Mouse (Mus musculus): ENCODE data around the gene Zfp180. TPM values are rescaled to one million over a fixed set of nuclear protein-coding genes. Genes with fewer than 3 reads are reported as not detected.
A peak's percentile ranks its signal among the peaks of the same experiment; 100 is the strongest.
"Not testable (repeated sequence)": the region's sequence is repeated elsewhere in the genome, so short reads cannot be mapped to it uniquely, and the experiment has no call there.

Gene Zfp180
- polyA plus RNA-seq (2014; fragmentation: Nextera tagmentation; extraction: Ambion mirVana) = 38.6 and 41.8 TPM in 2 replicates

DNA sequence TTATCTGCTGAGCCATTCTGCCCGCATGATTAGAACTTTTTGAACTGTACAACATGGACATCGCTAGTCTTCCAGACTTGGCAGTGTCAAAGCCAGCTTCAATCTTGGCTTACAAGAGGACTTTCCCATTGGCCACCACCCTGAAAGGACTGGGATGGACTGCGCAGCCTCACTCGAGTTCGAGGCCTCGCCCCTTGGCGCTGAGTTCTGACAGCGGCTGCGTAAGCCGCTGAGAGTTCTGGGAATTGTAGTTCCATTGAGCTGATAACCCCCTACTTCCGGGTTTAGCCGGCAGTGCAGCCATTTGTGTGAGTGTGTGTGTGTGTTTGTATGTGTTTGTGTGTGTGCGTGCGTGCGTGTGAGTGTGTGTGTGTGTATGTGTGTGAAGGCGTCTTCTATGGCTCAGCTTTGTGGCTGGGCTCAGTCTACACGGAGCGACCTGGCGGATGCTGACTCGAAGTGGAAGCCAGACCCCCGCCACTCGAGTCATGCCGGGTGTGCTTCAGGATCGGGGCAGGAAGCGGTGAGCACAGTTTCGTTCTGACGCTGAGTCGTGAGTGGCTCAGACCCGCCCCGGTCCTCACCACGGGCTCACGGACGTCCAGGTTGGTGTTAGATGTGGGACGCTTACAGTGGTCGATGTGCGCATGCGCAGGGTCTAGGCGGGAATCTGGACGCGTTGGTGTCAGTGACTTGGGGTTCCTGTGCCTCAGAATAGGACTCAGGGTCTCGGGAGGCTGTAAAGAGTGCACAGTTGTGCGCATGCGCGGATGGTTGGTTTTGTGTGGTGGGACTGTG is at the start of gene Zfp180:
Gene Zfp180, plus strand, starts transcription at position 291 of the 798 bp plus-strand sequence.
- Histone ChIP-seq H3K4me1 (ENCODE audit: control insufficient read depth, insufficient read depth, low read length) (peaks cover 14% of the 10 kb centered on the region), H3K27ac (ENCODE audit: low read depth, low read length) (0 out of 2 replicates have a peak within 1 kb of the TSS, but pooled peaks have one; percentile 36), H3K9ac (replicated peaks; ENCODE audit: low read depth, low read length) (peak within 1 kb of the TSS; percentile 37), H3K4me3 (ENCODE audit: low read depth, low read length) (peak within 1 kb of the TSS; percentile 43), H3K4me2 (ENCODE audit: low read depth, low read length) (peak within 1 kb of the TSS; percentile 53), H3K36me3 (ENCODE audit: control insufficient read depth, insufficient read depth, low read length) (no peaks in the 10 kb centered on the region), H3K27me3 (ENCODE audit: control insufficient read depth, insufficient read depth, low read length) (no peaks in the 10 kb centered on the region), H3K9me3 (ENCODE audit: control insufficient read depth, low read length) (no peaks in the 10 kb centered on the region)
- peak; percentile 97 for ATAC-seq (ENCODE audit: low read depth)
- 24% methylated on average over 44 of the region's 44 CpGs for WGBS

GRCm38 (mm10) chr7:24052660-24053304 is 28.9 kb upstream of the Zfp180 start, which contains the start of gene Vmn1r183:
TSS of gene Vmn1r183 (plus strand) at chr7:24053254.
- H3K27ac ChIP-seq (ENCODE audit: low read depth, low read length) = no peak within 1 kb of the TSS
- no peak within 1 kb of the TSS for H3K9ac ChIP-seq (replicated peaks; ENCODE audit: low read depth, low read length)
- H3K9me3 ChIP-seq (ENCODE audit: control insufficient read depth, low read length) = no peaks in the 10 kb centered on the region
- WGBS = 77% methylated on average over 4 of the region's 4 CpGs
- H3K4me2 ChIP-seq (ENCODE audit: low read depth, low read length) = no peak within 1 kb of the TSS
- H3K27me3 ChIP-seq (ENCODE audit: control insufficient read depth, insufficient read depth, low read length) = no peaks in the 10 kb centered on the region
- ATAC-seq (ENCODE audit: low read depth) = no peak
- H3K36me3 ChIP-seq (ENCODE audit: control insufficient read depth, insufficient read depth, low read length) = no peaks in the 10 kb centered on the region
- H3K4me3 ChIP-seq (ENCODE audit: low read depth, low read length) = no peak within 1 kb of the TSS
- H3K4me1 ChIP-seq (ENCODE audit: control insufficient read depth, insufficient read depth, low read length) = no peaks in the 10 kb centered on the region

- H3K9ac ChIP-seq (replicated peaks; ENCODE audit: low read depth, low read length) = not testable (repeated sequence)
Measured at GRCm38 (mm10) chr7:24074424-24074823, 7.3 kb upstream of the Zfp180 start.

GRCm38 (mm10) chr7:24082457-24083235 is 922 bp downstream of the Zfp180 start:
- Histone ChIP-seq H3K4me1 (ENCODE audit: control insufficient read depth, insufficient read depth, low read length) (peaks cover 14% of the 10 kb centered on the region), H3K27ac (ENCODE audit: low read depth, low read length) (no peak overlapping the region), H3K4me2 (ENCODE audit: low read depth, low read length) (peak overlapping the region; percentile 53), H3K36me3 (ENCODE audit: control insufficient read depth, insufficient read depth, low read length) (no peaks in the 10 kb centered on the region), H3K27me3 (ENCODE audit: control insufficient read depth, insufficient read depth, low read length) (no peaks in the 10 kb centered on the region), H3K4me3 (ENCODE audit: low read depth, low read length) (peak overlapping the region; percentile 43), H3K9ac (replicated peaks; ENCODE audit: low read depth, low read length) (peak overlapping the region; percentile 37), H3K9me3 (ENCODE audit: control insufficient read depth, low read length) (peaks cover 3% of the 10 kb centered on the region)
- 59% methylated on average over 15 of the region's 15 CpGs for WGBS
- peak; percentile 15 for ATAC-seq (ENCODE audit: low read depth)

More at GRCm38 (mm10) chr7:24074424-24074823, 7.3 kb upstream of the Zfp180 start:
- WGBS = 57% methylated on average over 1 of the region's 1 CpGs
- not testable (repeated sequence) for ATAC-seq (ENCODE audit: low read depth); H3K27me3 ChIP-seq (ENCODE audit: control insufficient read depth, insufficient read depth, low read length); H3K4me1 ChIP-seq (ENCODE audit: control insufficient read depth, insufficient read depth, low read length); H3K4me3 ChIP-seq (ENCODE audit: low read depth, low read length); H3K9me3 ChIP-seq (ENCODE audit: control insufficient read depth, low read length); H3K36me3 ChIP-seq (ENCODE audit: control insufficient read depth, insufficient read depth, low read length); H3K27ac ChIP-seq (ENCODE audit: low read depth, low read length); H3K4me2 ChIP-seq (ENCODE audit: low read depth, low read length)

DNA sequence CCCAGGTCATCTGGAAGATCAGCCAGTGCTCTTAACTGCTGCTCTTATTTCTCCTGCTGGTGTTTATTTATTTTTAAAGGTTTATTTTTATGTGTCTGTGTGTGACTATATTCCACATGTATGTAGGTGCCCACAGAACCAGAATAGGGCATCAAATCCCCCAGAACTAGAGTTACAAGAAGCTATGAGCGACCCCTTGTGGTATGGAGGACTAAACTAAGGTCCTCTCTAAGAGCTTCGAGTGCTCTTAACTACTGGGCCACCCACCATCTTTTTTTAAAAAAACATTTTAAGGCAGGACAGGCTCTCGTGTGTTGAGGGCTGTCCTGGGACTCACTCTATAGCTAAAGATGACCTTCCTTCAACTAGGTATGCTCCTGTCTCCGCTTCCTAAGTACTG is 5.1 kb downstream of the Zfp180 start:
- H3K4me2 ChIP-seq (ENCODE audit: low read depth, low read length) = no peak overlapping the region
- WGBS = 99% methylated on average over 4 of the region's 4 CpGs
- no peak for ATAC-seq (ENCODE audit: low read depth)
- peaks cover 3% of the 10 kb centered on the region for H3K9me3 ChIP-seq (ENCODE audit: control insufficient read depth, low read length)
- H3K27me3 ChIP-seq (ENCODE audit: control insufficient read depth, insufficient read depth, low read length) = no peaks in the 10 kb centered on the region
- no peak overlapping the region for H3K9ac ChIP-seq (replicated peaks; ENCODE audit: low read depth, low read length)
- H3K4me1 ChIP-seq (ENCODE audit: control insufficient read depth, insufficient read depth, low read length) = peaks cover 11% of the 10 kb centered on the region
- no peaks in the 10 kb centered on the region for H3K36me3 ChIP-seq (ENCODE audit: control insufficient read depth, insufficient read depth, low read length)
- no peak overlapping the region for H3K27ac ChIP-seq (ENCODE audit: low read depth, low read length)
- H3K4me3 ChIP-seq (ENCODE audit: low read depth, low read length) = no peak overlapping the region

GRCm38 (mm10) chr7:24087485-24088125 is 5.9 kb downstream of the Zfp180 start:
- Histone ChIP-seq H3K4me1 (ENCODE audit: control insufficient read depth, insufficient read depth, low read length) (peaks cover 8% of the 10 kb centered on the region), H3K4me2 (ENCODE audit: low read depth, low read length) (no peak overlapping the region), H3K27ac (ENCODE audit: low read depth, low read length) (no peak overlapping the region), H3K27me3 (ENCODE audit: control insufficient read depth, insufficient read depth, low read length) (no peaks in the 10 kb centered on the region), H3K9me3 (ENCODE audit: control insufficient read depth, low read length) (peaks cover 3% of the 10 kb centered on the region), H3K36me3 (ENCODE audit: control insufficient read depth, insufficient read depth, low read length) (no peaks in the 10 kb centered on the region), H3K9ac (replicated peaks; ENCODE audit: low read depth, low read length) (no peak overlapping the region), H3K4me3 (ENCODE audit: low read depth, low read length) (no peak overlapping the region)
- WGBS = 98% methylated on average over 12 of the region's 12 CpGs
- ATAC-seq (ENCODE audit: low read depth) = no peak

- WGBS = 95% methylated on average over 9 of the region's 9 CpGs
- no peak overlapping the region for H3K4me3 ChIP-seq (ENCODE audit: low read depth, low read length)
Measured at GRCm38 (mm10) chr7:24104403-24104802, 22.7 kb downstream of the Zfp180 start.

DNA sequence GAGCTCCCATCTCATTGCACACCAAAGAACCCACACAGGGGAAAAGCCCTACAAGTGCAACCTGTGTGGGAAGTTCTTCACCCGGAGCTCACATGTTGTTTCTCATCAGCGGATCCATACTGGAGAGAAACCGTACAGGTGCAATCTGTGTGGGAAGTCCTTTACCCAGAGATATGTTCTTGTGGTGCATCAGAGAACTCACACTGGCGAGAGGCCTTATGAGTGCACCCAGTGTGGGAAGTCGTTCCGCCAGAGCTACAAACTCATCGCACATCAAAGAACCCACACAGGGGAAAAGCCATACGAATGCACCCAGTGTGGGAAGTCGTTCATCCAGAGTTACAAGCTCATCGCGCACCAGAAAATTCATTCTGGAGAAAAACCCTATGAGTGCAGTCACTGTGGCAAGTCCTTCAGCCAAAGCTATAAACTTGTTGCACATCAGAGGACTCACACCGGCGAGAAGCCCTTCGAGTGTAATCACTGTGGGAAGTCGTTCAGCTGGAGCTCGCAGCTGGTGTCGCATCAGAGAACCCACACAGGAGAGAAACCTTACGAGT is 23.5 kb downstream of the Zfp180 start:
- ATAC-seq (ENCODE audit: low read depth) = no peak
- H3K27me3 ChIP-seq (ENCODE audit: control insufficient read depth, insufficient read depth, low read length) = no peaks in the 10 kb centered on the region

More at GRCm38 (mm10) chr7:24104403-24104802, 22.7 kb downstream of the Zfp180 start:
- H3K4me2 ChIP-seq (ENCODE audit: low read depth, low read length) = no peak overlapping the region
- H3K4me1 ChIP-seq (ENCODE audit: control insufficient read depth, insufficient read depth, low read length) = no peaks in the 10 kb centered on the region
- H3K9me3 ChIP-seq (ENCODE audit: control insufficient read depth, low read length) = peaks cover 78% of the 10 kb centered on the region
- no peak overlapping the region for H3K9ac ChIP-seq (replicated peaks; ENCODE audit: low read depth, low read length)
- ATAC-seq (ENCODE audit: low read depth) = peak; percentile 48; the same call in 1 of the 2 replicates
- H3K27me3 ChIP-seq (ENCODE audit: control insufficient read depth, insufficient read depth, low read length) = no peaks in the 10 kb centered on the region
- H3K27ac ChIP-seq (ENCODE audit: low read depth, low read length) = no peak overlapping the region
- peaks cover 82% of the 10 kb centered on the region for H3K36me3 ChIP-seq (ENCODE audit: control insufficient read depth, insufficient read depth, low read length)

More for the DNA sequence above, 23.5 kb downstream of the Zfp180 start:
- WGBS = 97% methylated on average over 18 of the region's 18 CpGs
- Histone ChIP-seq H3K4me2 (ENCODE audit: low read depth, low read length) (no peak overlapping the region), H3K36me3 (ENCODE audit: control insufficient read depth, insufficient read depth, low read length) (peaks cover 73% of the 10 kb centered on the region), H3K9ac (replicated peaks; ENCODE audit: low read depth, low read length) (no peak overlapping the region), H3K27ac (ENCODE audit: low read depth, low read length) (no peak overlapping the region), H3K4me3 (ENCODE audit: low read depth, low read length) (no peak overlapping the region), H3K4me1 (ENCODE audit: control insufficient read depth, insufficient read depth, low read length) (no peaks in the 10 kb centered on the region), H3K9me3 (ENCODE audit: control insufficient read depth, low read length) (peaks cover 78% of the 10 kb centered on the region)
